Mouse (Mus musculus) heart, embryonic 16.5 days (tissue): Measurements from ENCODE around the gene Me1. TPM values are rescaled to one million over a fixed set of nuclear protein-coding genes. Genes with fewer than 3 reads are reported as not detected.
"Not testable (repeated sequence)": the region's sequence is repeated elsewhere in the genome, so short reads cannot be mapped to it uniquely, and the experiment has no call there.

ENCODE experiments used
- ATAC-seq: fragments of 200-750 bp; cut with Nextera tagmentation; replicated peaks from 2 replicates; pipeline ENCODE4 v1.8.0; 2017; ENCODE audit warnings: moderate number of reproducible peaks; ENCODE audit not compliant: insufficient read depth, low FRiP score; ENCODE audit errors: extremely low read depth
- H3K27ac ChIP-seq: fragments of 300-500 bp; sonication (generic); 2 replicates; pipeline ENCODE4 v1.5.1; 2014; ENCODE audit warnings: mild to moderate bottlenecking, low read length, control low read depth, moderate library complexity
- H3K27me3 ChIP-seq: fragments of 300-500 bp; sonication (generic); 2 replicates; pipeline ENCODE4 v1.6.1; 2014; ENCODE audit warnings: low read length, mixed read lengths; ENCODE audit not compliant: control insufficient read depth, insufficient read depth
- H3K36me3 ChIP-seq: fragments of 300-500 bp; sonication (generic); 2 replicates; pipeline ENCODE4 v1.6.1; 2014; ENCODE audit not compliant: control insufficient read depth, insufficient read depth
- H3K4me1 ChIP-seq: fragments of 300-500 bp; sonication (generic); 2 replicates; pipeline ENCODE4 v1.6.1; 2014; ENCODE audit warnings: low read length, mixed read lengths; ENCODE audit not compliant: control insufficient read depth, insufficient read depth
- H3K4me2 ChIP-seq: fragments of 300-500 bp; sonication (generic); 2 replicates; pipeline ENCODE4 v1.6.1; 2014; ENCODE audit warnings: low read depth, mild to moderate bottlenecking, control low read depth, low read length
- H3K4me3 ChIP-seq: fragments of 300-500 bp; sonication (generic); 2 replicates; pipeline ENCODE4 v1.5.1; 2014; ENCODE audit warnings: mild to moderate bottlenecking, control low read depth, low read length
- H3K9ac ChIP-seq: fragments of 300-500 bp; sonication (generic); 2 replicates; pipeline ENCODE4 v1.6.1; 2014; ENCODE audit warnings: low read length, control low read depth
- H3K9me3 ChIP-seq: fragments of 300-500 bp; sonication (generic); replicated peaks from 2 replicates; pipeline ENCODE4 v1.6.1; 2016; ENCODE audit warnings: low read length; ENCODE audit not compliant: control insufficient read depth
- WGBS: fragments of 180-500 bp; shearing (Covaris S2); extraction: QIAGEN DNeasy Blood & Tissue Kit; methylation state at CpG from one replicate; pipeline ENCODE4 v1.1.7; 2014; 5-methylcytosine and 5-hydroxymethylcytosine counted together
- polyA plus RNA-seq: library from polyadenylated mRNA; unstranded; fragments of >200 nt; fragmentation: Nextera tagmentation; extraction: Ambion mirVana; gene quantifications from 2 replicates; pipeline ENCODE4 v1.2.1, GENCODE M21; 2015

Me1 gene
- polyA plus RNA-seq, 1 experiment from 2014 or later: 19.6 TPM

- Histone ChIP-seq H3K36me3 (no peaks in the 10 kb centered on the region), H3K27ac (peak overlapping the region; percentile 40; the same call in 1 of the 2 replicates), H3K9ac (no peak overlapping the region), H3K4me2 (no peak overlapping the region), H3K27me3 (no peaks in the 10 kb centered on the region), H3K4me3 (no peak overlapping the region), H3K9me3 (no peaks in the 10 kb centered on the region), H3K4me1 (peaks cover 15% of the 10 kb centered on the region)
- WGBS: 47% methylated on average over 7 of the region's 7 CpGs
- no peak for ATAC-seq
These were observed 77.8 kb downstream of the Me1 start for GRCm38 (mm10) chr9:86617837-86618492.

GRCm38 (mm10) chr9:86615765-86616164 lies 80.0 kb downstream of the Me1 start:
- Histone ChIP-seq H3K27ac (no peak overlapping the region), H3K36me3 (peaks cover 5% of the 10 kb centered on the region; the same call in 1 of the 2 replicates), H3K27me3 (no peaks in the 10 kb centered on the region), H3K4me1 (peaks cover 15% of the 10 kb centered on the region), H3K9ac (no peak overlapping the region), H3K4me2 (no peak overlapping the region), H3K9me3 (no peaks in the 10 kb centered on the region), H3K4me3 (no peak overlapping the region)
- WGBS: 76% methylated on average over 1 of the region's 1 CpGs
- no peak for ATAC-seq

- Histone ChIP-seq H3K9me3 (no peaks in the 10 kb centered on the region), H3K27ac (no peak overlapping the region), H3K4me1 (no peaks in the 10 kb centered on the region), H3K4me2 (no peak overlapping the region), H3K9ac (no peak overlapping the region), H3K27me3 (no peaks in the 10 kb centered on the region), H3K36me3 (peaks cover 5% of the 10 kb centered on the region; the same call in 1 of the 2 replicates), H3K4me3 (no peak overlapping the region)
- 88% methylated on average over 4 of the region's 4 CpGs for WGBS
- no peak for ATAC-seq
These were observed 83.7 kb downstream of the Me1 start for GRCm38 (mm10) chr9:86612091-86612490.

- no peak overlapping the region for H3K4me3 ChIP-seq
- no peaks in the 10 kb centered on the region for H3K27me3 ChIP-seq
- H3K4me2 ChIP-seq: no peak overlapping the region
- H3K36me3 ChIP-seq: no peaks in the 10 kb centered on the region
- H3K9ac ChIP-seq: no peak overlapping the region
- no peaks in the 10 kb centered on the region for H3K9me3 ChIP-seq
- 63% methylated on average over 6 of the region's 6 CpGs for WGBS
- peak overlapping the region; percentile 44; the same call in 1 of the 2 replicates for H3K27ac ChIP-seq
- no peaks in the 10 kb centered on the region for H3K4me1 ChIP-seq
- no peak for ATAC-seq
These were observed 90.0 kb downstream of the Me1 start for GRCm38 (mm10) chr9:86605776-86606175.

- peak overlapping the region; percentile 0; the same call in 1 of the 2 replicates for H3K9ac ChIP-seq
These were observed 95.9 kb downstream of the Me1 start for GRCm38 (mm10) chr9:86599723-86600303.

GRCm38 (mm10) chr9:86596983-86597382 lies 98.8 kb downstream of the Me1 start:
- not testable (repeated sequence) for ATAC-seq, H3K27me3 ChIP-seq, H3K36me3 ChIP-seq, H3K4me3 ChIP-seq, H3K4me2 ChIP-seq, H3K9ac ChIP-seq, H3K9me3 ChIP-seq, H3K27ac ChIP-seq
- H3K4me1 ChIP-seq: peaks cover 24% of the 10 kb centered on the region

More at GRCm38 (mm10) chr9:86599723-86600303, 95.9 kb downstream of the Me1 start:
- Histone ChIP-seq H3K4me2 (peak overlapping the region; percentile 28; the same call in 1 of the 2 replicates), H3K27ac (peak overlapping the region; percentile 82), H3K27me3 (no peaks in the 10 kb centered on the region), H3K4me3 (no peak overlapping the region), H3K9me3 (no peaks in the 10 kb centered on the region), H3K36me3 (no peaks in the 10 kb centered on the region), H3K4me1 (peaks cover 12% of the 10 kb centered on the region)
- peak; percentile 82 for ATAC-seq
- 10% methylated on average over 8 of the region's 8 CpGs for WGBS

- H3K9ac ChIP-seq, H3K4me3 ChIP-seq, H3K36me3 ChIP-seq, H3K9me3 ChIP-seq, H3K27me3 ChIP-seq: not testable (repeated sequence)
- 13% methylated on average over 9 of the region's 10 CpGs for WGBS
- peak; percentile 77 for ATAC-seq
- H3K4me1 ChIP-seq: peaks cover 16% of the 10 kb centered on the region
- peak overlapping the region; percentile 40; the same call in 1 of the 2 replicates for H3K27ac ChIP-seq
- peak overlapping the region; percentile 39 for H3K4me2 ChIP-seq
These were observed 101.4 kb downstream of the Me1 start for GRCm38 (mm10) chr9:86594357-86594767.

- no peaks in the 10 kb centered on the region for H3K9me3 ChIP-seq
- H3K4me1 ChIP-seq: peaks cover 12% of the 10 kb centered on the region
- no peak overlapping the region for H3K9ac ChIP-seq
- no peak overlapping the region for H3K27ac ChIP-seq
- H3K36me3 ChIP-seq: no peaks in the 10 kb centered on the region
- WGBS: 56% methylated on average over 19 of the region's 19 CpGs
- H3K27me3 ChIP-seq: no peaks in the 10 kb centered on the region
- 0 out of 2 replicates have a peak overlapping the region, but pooled peaks have one; percentile 2 for H3K4me3 ChIP-seq
- ATAC-seq: no peak
- peak overlapping the region; percentile 39 for H3K4me2 ChIP-seq
These were observed 102.8 kb downstream of the Me1 start for GRCm38 (mm10) chr9:86592676-86593668.
